Mouse (Mus musculus): Measurements from ENCODE around the gene Zfp72. TPM values are rescaled to one million over a fixed set of nuclear protein-coding genes. Genes with fewer than 3 reads are reported as not detected.

The Zfp72 gene
- total RNA-seq (2014; rRNA removed; ENCODE audit: low replicate concordance): 1.1 and 2.3 TPM in 2 replicates
- polyA plus RNA-seq (2015; fragmentation: Nextera tagmentation; extraction: Ambion mirVana): 2.8 and 2.9 TPM in 2 replicates

- Histone ChIP-seq H3K27me3 (ENCODE audit: control insufficient read depth, insufficient read depth, low read length) (no peaks in the 10 kb centered on the region), H3K4me1 (ENCODE audit: control insufficient read depth, insufficient read depth) (no peaks in the 10 kb centered on the region), H3K4me2 (ENCODE audit: low read depth, low read length) (peak within 1 kb of the TSS; percentile 70), H3K36me3 (replicated peaks; ENCODE audit: control insufficient read depth, insufficient read depth, low read length) (no peaks in the 10 kb centered on the region), H3K27ac (ENCODE audit: low read depth) (no peak within 1 kb of the TSS), H3K4me3 (ENCODE audit: low read depth, low read length) (peak within 1 kb of the TSS; percentile 64), H3K9me3 (replicated peaks; ENCODE audit: control insufficient read depth, low read length) (no peaks in the 10 kb centered on the region), H3K9ac (replicated peaks; ENCODE audit: low read depth, low read length) (peak within 1 kb of the TSS; percentile 57)
- TF ChIP-seq EP300 (IDR thresholded peaks at IDR 0.05; ENCODE audit: low read depth): no peak
- TF ChIP-seq CTCF (IDR thresholded peaks at IDR 0.05; ENCODE audit: low read depth): no peak
- WGBS: 2% methylated on average over 14 of the region's 14 CpGs
- DNase-seq (ENCODE audit: low spot score): peak; percentile 76
- peak; percentile 76 for ATAC-seq (ENCODE audit: insufficient read depth, low read depth)
Measured at GRCm38 (mm10) chr13:74390371-74390990, at the start of gene Zfp72. TSS of gene Zfp72 (minus strand) at chr13:74390836.

- WGBS: 17% methylated on average over 19 of the region's 19 CpGs
- no peak for ATAC-seq (ENCODE audit: insufficient read depth, low read depth)
- Histone ChIP-seq H3K27ac (ENCODE audit: low read depth) (no peak overlapping the region), H3K36me3 (replicated peaks; ENCODE audit: control insufficient read depth, insufficient read depth, low read length) (no peaks in the 10 kb centered on the region), H3K4me3 (ENCODE audit: low read depth, low read length) (no peak overlapping the region), H3K4me1 (ENCODE audit: control insufficient read depth, insufficient read depth) (no peaks in the 10 kb centered on the region), H3K27me3 (ENCODE audit: control insufficient read depth, insufficient read depth, low read length) (no peaks in the 10 kb centered on the region), H3K9ac (replicated peaks; ENCODE audit: low read depth, low read length) (no peak overlapping the region), H3K9me3 (replicated peaks; ENCODE audit: control insufficient read depth, low read length) (peaks cover 28% of the 10 kb centered on the region), H3K4me2 (ENCODE audit: low read depth, low read length) (no peak overlapping the region)
- DNase-seq (ENCODE audit: low spot score): no peak
- TF ChIP-seq EP300 (IDR thresholded peaks at IDR 0.05; ENCODE audit: low read depth): no peak
- no peak for TF ChIP-seq CTCF (IDR thresholded peaks at IDR 0.05; ENCODE audit: low read depth)
Measured at GRCm38 (mm10) chr13:74439895-74440294, 49.3 kb upstream of the Zfp72 start.

DNA sequence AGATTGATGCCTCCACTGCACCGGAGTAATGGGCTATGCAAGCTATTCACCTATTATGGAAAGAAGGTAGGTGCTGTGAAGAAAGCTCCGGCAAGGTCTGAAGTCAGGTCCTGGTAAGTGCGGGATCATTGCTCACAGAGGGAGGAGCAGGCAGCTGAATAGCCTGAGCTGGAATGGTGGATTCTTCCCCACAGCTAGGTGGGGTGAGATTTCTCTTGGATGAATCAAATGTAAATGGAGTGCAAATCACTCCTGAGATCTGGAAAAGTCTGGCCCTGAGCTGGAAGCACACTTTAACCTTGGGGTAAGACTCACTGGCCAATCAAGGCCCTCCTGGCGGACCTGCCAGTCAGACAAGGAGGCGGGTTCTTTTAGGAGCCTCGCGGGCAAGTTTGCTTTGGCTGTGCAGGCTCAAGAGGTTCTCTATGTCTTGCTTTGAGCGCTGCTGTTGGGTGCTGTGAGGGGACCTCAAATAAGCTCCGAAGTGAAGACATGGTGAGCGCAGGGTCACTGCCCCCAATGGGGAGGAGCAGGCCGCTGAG, 8.7 kb upstream of the Zfp72 start, which contains the start of gene Ftl1-ps1:
Gene Ftl1-ps1, plus strand, starts transcription at position 397 of the 542 bp plus-strand sequence.
- H3K27me3 ChIP-seq (ENCODE audit: control insufficient read depth, insufficient read depth, low read length): no peaks in the 10 kb centered on the region
- TF ChIP-seq EP300 (IDR thresholded peaks at IDR 0.05; ENCODE audit: low read depth): no peak
- no peak for TF ChIP-seq CTCF (IDR thresholded peaks at IDR 0.05; ENCODE audit: low read depth)
- no peak within 1 kb of the TSS for H3K9ac ChIP-seq (replicated peaks; ENCODE audit: low read depth, low read length)
- no peaks in the 10 kb centered on the region for H3K4me1 ChIP-seq (ENCODE audit: control insufficient read depth, insufficient read depth)
- H3K36me3 ChIP-seq (replicated peaks; ENCODE audit: control insufficient read depth, insufficient read depth, low read length): no peaks in the 10 kb centered on the region
- no peak within 1 kb of the TSS for H3K27ac ChIP-seq (ENCODE audit: low read depth)
- 10% methylated on average over 11 of the region's 11 CpGs for WGBS
- DNase-seq (ENCODE audit: low spot score) (no peak), ATAC-seq (ENCODE audit: insufficient read depth, low read depth) (no peak)
- H3K9me3 ChIP-seq (replicated peaks; ENCODE audit: control insufficient read depth, low read length): no peaks in the 10 kb centered on the region
- peak within 1 kb of the TSS; percentile 44 for H3K4me2 ChIP-seq (ENCODE audit: low read depth, low read length)
- no peak within 1 kb of the TSS for H3K4me3 ChIP-seq (ENCODE audit: low read depth, low read length)

GRCm38 (mm10) chr13:74391156-74391555, 520 bp upstream of the Zfp72 start:
- TF ChIP-seq CTCF (IDR thresholded peaks at IDR 0.05; ENCODE audit: low read depth) (no peak), EP300 (IDR thresholded peaks at IDR 0.05; ENCODE audit: low read depth) (no peak)
- Histone ChIP-seq H3K9me3 (replicated peaks; ENCODE audit: control insufficient read depth, low read length) (no peaks in the 10 kb centered on the region), H3K4me2 (ENCODE audit: low read depth, low read length) (no peak overlapping the region), H3K9ac (replicated peaks; ENCODE audit: low read depth, low read length) (no peak overlapping the region), H3K27me3 (ENCODE audit: control insufficient read depth, insufficient read depth, low read length) (no peaks in the 10 kb centered on the region), H3K36me3 (replicated peaks; ENCODE audit: control insufficient read depth, insufficient read depth, low read length) (no peaks in the 10 kb centered on the region), H3K4me3 (ENCODE audit: low read depth, low read length) (no peak overlapping the region), H3K27ac (ENCODE audit: low read depth) (no peak overlapping the region), H3K4me1 (ENCODE audit: control insufficient read depth, insufficient read depth) (no peaks in the 10 kb centered on the region)
- no peak for ATAC-seq (ENCODE audit: insufficient read depth, low read depth)
- DNase-seq (ENCODE audit: low spot score): no peak
- WGBS: 73% methylated on average over 2 of the region's 2 CpGs

GRCm38 (mm10) chr13:74389730-74390129, 906 bp downstream of the Zfp72 start:
- Histone ChIP-seq H3K4me2 (ENCODE audit: low read depth, low read length) (peak overlapping the region; percentile 70), H3K9me3 (replicated peaks; ENCODE audit: control insufficient read depth, low read length) (no peaks in the 10 kb centered on the region), H3K4me3 (ENCODE audit: low read depth, low read length) (peak overlapping the region; percentile 64), H3K9ac (replicated peaks; ENCODE audit: low read depth, low read length) (no peak overlapping the region), H3K27ac (ENCODE audit: low read depth) (no peak overlapping the region), H3K36me3 (replicated peaks; ENCODE audit: control insufficient read depth, insufficient read depth, low read length) (no peaks in the 10 kb centered on the region), H3K27me3 (ENCODE audit: control insufficient read depth, insufficient read depth, low read length) (no peaks in the 10 kb centered on the region), H3K4me1 (ENCODE audit: control insufficient read depth, insufficient read depth) (no peaks in the 10 kb centered on the region)
- WGBS: 57% methylated on average over 6 of the region's 6 CpGs
- ATAC-seq (ENCODE audit: insufficient read depth, low read depth): no peak
- DNase-seq (ENCODE audit: low spot score): no peak
- no peak for TF ChIP-seq CTCF (IDR thresholded peaks at IDR 0.05; ENCODE audit: low read depth)
- TF ChIP-seq EP300 (IDR thresholded peaks at IDR 0.05; ENCODE audit: low read depth): no peak

All from heart, postnatal 0 days (tissue).